Mouse (Mus musculus) bone marrow, adult 2 months (tissue): ENCODE results near the gene Eif2d.
A peak's percentile ranks its signal among the peaks of the same experiment; 100 is the strongest.

Experiments
- CTCF ChIP-seq: fragments of 200-500 bp; IDR thresholded peaks from 2 replicates; pipeline ENCODE4 v1.5.1; 2011; ENCODE audit warnings: low read length, control low read depth; ENCODE audit not compliant: control insufficient read depth, insufficient read depth
- POLR2A ChIP-seq: fragments of 200-500 bp; IDR thresholded peaks from 2 replicates; pipeline ENCODE4 v1.6.1; 2011; ENCODE audit warnings: low read depth, mild to moderate bottlenecking, control low read depth, low read length, borderline replicate concordance; ENCODE audit not compliant: control insufficient read depth

GRCm38 (mm10) chr1:131181642-131182527, 28.9 kb downstream of the Eif2d start:
- TF ChIP-seq CTCF = peak; percentile 90
- no peak for TF ChIP-seq POLR2A
